Mouse (Mus musculus) lung, adult 10 weeks (tissue): ENCODE measurements around the gene Stoml1. TPM values are rescaled to one million over a fixed set of nuclear protein-coding genes. Genes with fewer than 3 reads are reported as not detected.

ENCODE experiments used
- polyA plus RNA-seq: library from polyadenylated mRNA; stranded (reverse); fragments of 350-450 nt; fragmentation: Illumina TruSeq; extraction: RNeasy Lipid Tissue Mini Kit (QIAGEN cat#74804); gene quantifications from one replicate; pipeline ENCODE4 v1.2.3, GENCODE M21; 2014; ENCODE audit warnings: low read depth, low replicate concordance; ENCODE audit not compliant: insufficient read depth

Gene Stoml1
- 19.8 TPM for polyA plus RNA-seq

GRCm38 (mm10) chr9:58253033-58253804 is at the start of gene Stoml1:
Gene Stoml1, plus strand, starts transcription at chr9:58253164.

GRCm38 (mm10) chr9:58203516-58204447 is 49.2 kb upstream of the Stoml1 start, which contains the start of the genes Islr and Islr2:
Gene Islr, minus strand, starts transcription at chr9:58204306.
Gene Islr2, minus strand, starts transcription at chr9:58204319.

GRCm38 (mm10) chr9:58249592-58250192 is 3.3 kb upstream of the Stoml1 start, which contains the start of gene Pml:
Gene Pml, minus strand, starts transcription at chr9:58249786.

Other genes with a start within 250 kb of the Stoml1 start
- gene Cyp11a1, start 246.8 kb upstream of the Stoml1 start, polyA plus RNA-seq, result 0.11 TPM
- 0.11 TPM for gene Stra6, start 189.4 kb upstream of the Stoml1 start, polyA plus RNA-seq
- gene Ccdc33, start 134.3 kb upstream of the Stoml1 start, polyA plus RNA-seq, result 7.8 TPM
- gene Islr, start 48.9 kb upstream of the Stoml1 start, polyA plus RNA-seq, result 17.4 TPM
- gene Islr2, start 48.8 kb upstream of the Stoml1 start, polyA plus RNA-seq, result not detected
- gene Pml, start 3.4 kb upstream of the Stoml1 start, polyA plus RNA-seq, result 9.0 TPM
- gene Loxl1, start 60.0 kb downstream of the Stoml1 start, polyA plus RNA-seq, result 56.6 TPM
- gene Tbc1d21, start 117.3 kb downstream of the Stoml1 start, polyA plus RNA-seq, result not detected
- gene Insyn1, start 235.4 kb downstream of the Stoml1 start, polyA plus RNA-seq, result 8.3 TPM